Mouse (Mus musculus) CD4-positive, CD25-positive, alpha-beta regulatory T cell, adult 4 months (primary cell): ENCODE results near the gene Fam155a. TPM values are rescaled to one million over a fixed set of nuclear protein-coding genes. Genes with fewer than 3 reads are reported as not detected.

Experiments used
- ATAC-seq: one replicate; pipeline ENCODE4 v1.8.0; 2017
- polyA plus RNA-seq, 2 experiments: library from polyadenylated mRNA; unstranded; fragments of 100-300 nt; shearing (Covaris generic); gene quantifications; one replicate each; pipeline ENCODE4 v1.2.1; 2017

The Fam155a gene
- polyA plus RNA-seq, 2 experiments from 2014 or later: not detected

DNA sequence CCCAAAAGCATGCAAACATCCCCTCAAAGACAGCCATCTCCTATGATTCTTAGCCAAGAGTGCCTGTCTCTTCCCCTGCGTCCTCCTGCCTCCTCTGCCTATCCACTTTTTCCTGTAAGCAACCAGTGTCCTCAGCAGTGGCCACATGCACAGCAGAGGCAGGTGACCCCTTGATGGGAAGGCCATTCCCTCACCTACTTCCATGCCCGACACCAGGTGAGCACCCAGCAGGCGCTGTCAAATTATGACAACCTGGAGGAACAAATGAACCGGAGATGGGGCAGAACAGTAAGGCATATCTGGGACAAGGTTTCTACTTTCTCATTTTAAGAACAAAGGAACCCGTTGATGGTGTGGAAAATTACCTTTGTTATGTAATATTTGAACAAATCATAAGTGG lies 515.6 kb downstream of the Fam155a start:
- no peak for ATAC-seq

- ATAC-seq: no peak
These were observed 518.0 kb downstream of the Fam155a start for GRCm38 (mm10) chr8:9252991-9253390.

GRCm38 (mm10) chr8:9248109-9248821 lies 522.7 kb downstream of the Fam155a start:
- ATAC-seq: no peak

- ATAC-seq: no peak
These were observed 525.0 kb downstream of the Fam155a start for GRCm38 (mm10) chr8:9245994-9246393.

- ATAC-seq: no peak
These were observed 530.0 kb downstream of the Fam155a start for GRCm38 (mm10) chr8:9240996-9241395.

- ATAC-seq: no peak
These were observed 531.2 kb downstream of the Fam155a start for GRCm38 (mm10) chr8:9239741-9240140.

DNA sequence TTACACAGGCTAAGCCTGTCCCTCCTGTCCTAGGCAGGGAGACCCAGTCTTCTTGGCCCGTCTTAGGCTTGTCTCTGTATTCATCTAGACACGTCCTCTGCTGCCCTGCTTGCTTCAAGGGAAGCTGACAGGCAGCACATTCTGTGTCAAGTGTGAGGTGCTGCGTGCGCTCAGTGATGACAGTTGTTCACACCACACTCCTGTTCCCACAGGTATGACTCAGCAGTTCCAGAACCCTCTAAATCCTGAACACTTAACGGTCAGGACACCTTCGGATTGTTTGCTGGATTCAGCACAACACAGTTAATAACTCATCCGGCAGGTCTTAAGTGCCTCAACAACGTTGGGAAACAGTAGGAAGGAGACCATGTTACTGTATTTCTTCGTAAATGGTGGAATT lies 532.0 kb downstream of the Fam155a start:
- no peak for ATAC-seq

- no peak for ATAC-seq
These were observed 537.5 kb downstream of the Fam155a start for GRCm38 (mm10) chr8:9233326-9233919.

DNA sequence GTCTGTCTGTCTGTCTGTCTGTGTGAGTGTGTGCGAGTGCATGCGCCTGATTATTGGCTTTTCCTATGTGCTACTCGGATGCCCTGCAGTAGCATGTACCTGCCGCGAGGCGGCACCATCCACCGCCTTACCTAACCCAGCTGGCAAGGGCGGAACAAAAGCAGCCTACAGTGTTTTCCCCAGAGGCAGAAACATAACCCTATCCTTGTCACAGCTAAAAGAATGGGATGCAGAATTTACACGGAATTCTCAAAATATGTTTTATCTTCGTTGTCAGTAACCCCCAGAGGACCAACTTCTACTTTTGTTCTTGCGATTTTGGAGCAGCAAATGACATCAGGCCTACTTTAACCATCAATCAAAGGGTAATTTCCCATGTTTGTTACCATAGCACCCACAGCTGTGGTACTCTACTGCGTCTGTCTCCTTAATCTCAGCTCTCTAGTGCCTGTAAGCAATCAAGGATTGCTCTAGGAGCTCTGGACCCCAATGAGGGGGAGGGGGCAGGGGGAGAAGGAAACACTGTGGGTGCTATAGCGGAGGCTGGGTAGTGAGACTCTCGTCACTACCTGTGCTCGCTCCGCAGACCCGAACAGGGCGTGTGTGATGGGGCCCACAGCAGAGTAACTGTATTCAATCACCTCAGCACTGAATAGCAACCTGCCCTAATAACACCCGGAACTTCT lies 543.0 kb downstream of the Fam155a start:
- ATAC-seq: no peak

GRCm38 (mm10) chr8:9226767-9227166 lies 544.2 kb downstream of the Fam155a start:
- no peak for ATAC-seq

GRCm38 (mm10) chr8:9211751-9212150 lies 559.2 kb downstream of the Fam155a start:
- no peak for ATAC-seq

DNA sequence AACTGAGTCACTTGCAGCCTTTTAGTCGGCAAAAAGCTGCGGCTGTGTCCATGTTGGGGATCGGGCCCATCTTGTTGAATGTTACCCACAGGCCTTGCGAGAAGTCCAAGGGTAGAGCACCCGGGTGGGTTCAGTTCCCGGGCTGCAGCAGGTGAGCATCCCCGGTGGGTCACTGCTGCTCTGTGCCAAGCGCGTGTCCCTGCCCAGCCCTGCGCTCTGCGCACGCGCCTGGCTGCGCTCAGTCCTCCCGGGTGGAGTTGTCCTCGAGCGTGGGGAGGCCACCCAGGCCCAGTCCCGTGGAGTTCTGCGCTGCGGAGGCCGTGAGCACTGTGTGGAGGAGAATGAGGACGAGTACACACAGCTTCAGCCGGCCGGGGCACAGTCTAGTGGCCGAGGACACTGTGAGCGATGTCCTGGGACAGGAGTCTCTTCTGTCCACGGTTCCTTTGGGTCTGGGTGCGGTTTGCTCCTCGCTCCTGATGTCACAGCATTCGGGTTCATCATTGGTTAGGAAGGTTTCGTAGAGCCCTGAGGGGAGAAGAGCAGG lies 563.4 kb downstream of the Fam155a start:
- ATAC-seq: no peak

DNA sequence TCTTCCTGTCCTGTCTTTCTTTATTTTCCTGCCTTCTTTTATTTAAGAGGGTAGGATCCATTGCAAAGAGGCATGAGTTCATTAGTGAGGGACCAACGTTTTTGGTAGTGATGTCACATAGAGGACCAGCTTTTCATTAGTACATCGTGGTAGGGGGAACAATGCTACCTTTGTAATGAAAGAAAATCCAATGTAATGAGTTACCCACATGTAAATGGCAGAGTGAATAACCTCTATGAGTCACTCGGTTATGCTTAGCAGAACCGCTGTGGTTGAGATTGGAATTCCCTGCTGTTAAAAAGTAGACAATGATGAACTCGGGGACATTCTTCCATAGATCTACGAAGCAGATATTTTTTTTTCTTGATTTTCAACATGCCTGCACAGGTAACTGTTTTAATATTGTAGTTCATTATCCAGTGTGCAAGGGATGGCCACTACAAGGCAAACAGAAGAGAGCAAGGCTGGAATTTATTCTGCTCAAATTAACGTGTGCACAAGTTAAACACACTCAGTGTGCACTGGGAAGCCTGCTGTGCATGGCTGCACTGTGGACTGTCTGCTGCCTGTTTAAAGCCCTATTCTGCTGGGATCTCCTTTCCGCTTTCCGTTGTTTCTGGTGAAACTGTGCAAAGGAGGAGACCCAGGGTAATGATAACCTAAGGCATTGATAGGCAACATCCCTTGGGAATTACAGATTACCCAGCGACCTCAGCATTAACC lies 566.5 kb downstream of the Fam155a start:
- ATAC-seq: no peak

GRCm38 (mm10) chr8:9200099-9200498 lies 570.9 kb downstream of the Fam155a start:
- ATAC-seq: no peak

DNA sequence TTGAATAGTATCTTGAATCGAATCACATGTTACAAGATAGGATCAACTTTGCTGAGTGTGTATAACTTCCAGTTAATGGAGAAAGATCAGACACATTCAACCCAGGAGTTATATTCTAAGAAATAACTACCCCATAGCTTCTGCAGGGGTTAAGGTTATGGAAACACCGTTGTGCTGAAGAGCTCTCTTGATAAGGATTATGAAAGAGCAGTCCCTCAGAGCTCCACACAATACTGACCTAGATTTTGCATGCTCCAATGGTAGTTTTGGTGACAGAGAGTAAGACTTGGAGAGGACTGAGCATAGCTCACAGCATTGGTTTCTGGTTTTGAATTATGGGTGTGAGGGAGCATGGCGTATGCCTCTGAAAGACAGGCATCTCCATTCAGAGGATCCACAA lies 579.3 kb downstream of the Fam155a start:
- no peak for ATAC-seq

DNA sequence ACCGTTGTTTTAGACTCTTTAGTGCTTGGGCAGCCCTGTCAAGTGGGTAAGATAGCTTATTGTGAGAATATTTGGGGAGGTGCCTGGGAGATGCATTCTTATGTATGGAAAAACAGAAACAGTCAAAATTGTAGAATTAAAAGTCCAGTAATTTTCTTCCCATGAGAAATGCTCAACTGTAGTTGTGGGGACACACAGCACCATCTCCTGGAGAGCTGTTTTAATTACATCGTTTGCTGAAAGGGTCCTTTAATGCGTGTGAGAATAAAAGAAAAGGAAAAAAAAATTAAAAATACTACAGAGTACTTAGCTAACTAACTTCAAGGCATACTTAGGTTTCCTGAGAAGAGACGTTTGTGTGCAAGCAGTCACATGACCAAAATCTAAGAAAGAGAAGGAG lies 582.3 kb downstream of the Fam155a start:
- ATAC-seq: no peak

DNA sequence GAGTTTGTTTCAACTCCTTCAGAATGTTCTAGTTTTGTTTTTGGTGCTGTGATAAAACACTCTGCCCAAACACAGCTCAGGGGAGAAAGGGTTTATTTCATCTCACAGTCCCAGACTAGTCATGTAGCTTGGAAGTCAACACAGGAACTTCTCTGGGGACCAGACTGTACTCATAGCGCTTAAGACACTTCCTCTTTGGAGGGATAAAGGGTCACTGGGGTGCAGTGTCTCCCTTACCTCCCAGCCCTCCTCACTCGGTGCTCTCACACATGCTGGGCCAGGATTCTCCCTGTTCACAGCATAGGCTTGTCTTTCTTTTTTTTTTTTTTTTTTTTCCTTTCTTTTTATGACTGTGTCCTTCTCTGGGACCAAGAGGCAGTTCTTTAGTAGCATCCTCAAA lies 585.8 kb downstream of the Fam155a start:
- ATAC-seq: no peak

DNA sequence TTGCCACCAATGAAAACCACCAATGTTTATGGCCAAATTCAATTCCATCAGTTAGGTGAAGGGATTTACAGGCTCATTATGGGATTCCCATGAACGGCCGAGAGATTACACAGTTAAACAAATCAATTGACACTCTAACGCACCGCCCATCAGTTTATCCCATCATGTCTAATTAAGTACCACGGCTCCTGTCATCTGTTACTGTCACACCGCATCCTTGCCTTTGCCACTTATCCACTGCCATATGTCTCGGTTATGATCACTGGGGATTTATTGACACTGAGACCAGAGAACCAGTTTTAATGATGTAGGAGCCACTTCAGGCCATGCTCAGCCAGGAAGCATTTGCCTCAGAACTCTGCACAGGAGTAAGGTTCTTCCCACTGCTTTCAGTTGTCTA lies 588.5 kb downstream of the Fam155a start:
- ATAC-seq: no peak

DNA sequence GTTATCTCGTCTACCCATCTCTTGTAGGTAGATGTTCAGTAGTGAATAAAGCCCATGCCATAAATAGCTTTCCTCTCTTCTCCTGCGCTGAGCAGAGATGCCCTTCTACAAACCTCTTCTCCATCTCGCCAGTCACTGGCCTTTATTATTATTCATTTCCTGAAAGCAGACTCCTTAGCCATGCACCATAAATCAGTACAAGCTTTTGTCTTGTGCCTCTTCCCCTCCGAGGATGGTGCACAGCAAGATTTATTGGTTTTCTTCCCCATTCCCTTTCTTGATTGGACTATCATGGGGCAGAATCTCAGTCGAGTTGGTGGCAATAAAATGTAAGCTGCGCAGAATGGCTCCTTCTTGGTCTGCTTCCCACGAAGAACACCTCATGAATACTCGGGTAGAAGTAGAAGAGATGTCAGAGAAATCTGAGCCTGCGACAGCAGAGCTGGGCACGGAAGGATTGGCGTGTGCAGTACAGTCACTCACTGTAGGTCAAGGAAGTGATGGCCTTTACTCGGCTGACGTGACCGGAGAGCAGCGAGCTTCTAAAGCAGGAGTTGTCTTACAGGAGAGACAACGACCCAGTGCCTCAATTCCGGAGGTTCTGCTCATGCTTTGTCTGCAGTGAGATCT lies 590.2 kb downstream of the Fam155a start:
- ATAC-seq: no peak

DNA sequence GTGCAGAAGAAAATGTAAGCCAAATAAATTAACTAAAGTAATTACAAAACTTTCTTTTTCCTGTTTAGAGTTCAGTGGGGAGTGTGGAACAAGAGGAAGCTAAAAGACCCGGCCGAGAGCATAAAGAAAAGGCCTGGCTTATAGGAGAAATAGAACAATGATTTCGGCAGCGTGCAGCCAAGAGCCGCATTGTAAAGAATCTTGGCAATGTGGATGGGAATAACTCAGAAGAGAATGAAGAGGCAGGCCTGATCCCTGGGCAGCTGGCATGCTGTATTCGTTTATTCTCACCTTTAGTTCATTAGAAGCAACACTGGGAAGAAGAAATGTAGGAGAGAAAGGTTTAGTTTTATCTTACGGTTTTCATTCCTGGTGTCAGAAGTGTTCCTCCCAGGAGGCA lies 594.0 kb downstream of the Fam155a start:
- ATAC-seq: no peak

DNA sequence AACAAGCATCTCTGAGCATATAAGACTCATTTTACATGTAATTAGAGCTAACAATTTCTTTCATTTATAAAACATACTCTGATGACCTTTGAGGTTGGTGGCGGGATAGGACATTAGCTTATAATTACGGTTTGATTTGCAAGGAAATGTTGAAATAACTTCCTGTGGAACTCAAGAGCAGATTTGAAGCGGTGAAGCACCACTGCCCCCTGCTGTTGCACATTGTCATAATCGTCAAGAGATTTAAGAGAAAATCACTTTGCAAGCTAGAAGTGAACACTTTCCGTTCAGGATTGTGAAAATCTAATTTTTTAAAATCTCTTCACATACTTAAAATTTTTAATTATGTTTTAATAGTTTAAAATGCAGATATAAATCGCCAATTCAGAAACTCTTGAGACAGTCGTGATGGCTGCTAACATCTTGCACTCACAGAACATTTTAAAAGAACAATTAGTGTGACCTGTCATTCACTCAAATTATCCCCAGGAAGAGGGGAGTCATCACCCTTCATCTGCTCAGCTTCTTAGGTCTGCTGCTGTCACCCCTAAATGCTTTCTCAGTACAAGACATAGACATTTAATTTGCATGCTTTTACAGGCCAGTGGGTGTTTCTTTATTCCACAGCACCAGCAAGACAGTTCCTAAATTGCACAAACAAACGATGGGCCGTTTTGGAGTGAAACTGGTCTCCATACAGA lies 595.9 kb downstream of the Fam155a start:
- no peak for ATAC-seq

- no peak for ATAC-seq
These were observed 599.1 kb downstream of the Fam155a start for GRCm38 (mm10) chr8:9171848-9172247.
